ENCODE assay signal across 8 mouse cellular contexts in genomic region chr13:69534654-69535551, GRCm38 (mm10). TPM values are rescaled to one million over a fixed set of nuclear protein-coding genes. Genes with fewer than 3 reads are reported as not detected.
DNase-seq lines count a peak whose midpoint lies in the region; ATAC-seq lines count a peak whose summit lies in the region.

No protein-coding gene starts in this region.

- peaks cover 18% of the 10 kb centered on the region for H3K4me1 ChIP-seq in hindbrain, embryonic 11.5 days (replicated peaks; ENCODE audit: control insufficient read depth, insufficient read depth, low read length)

- WGBS in hindbrain, embryonic 11.5 days, result under 1% methylated on average over 57 of the region's 86 CpGs

- H3K4me2 ChIP-seq in hindbrain, embryonic 11.5 days (replicated peaks; ENCODE audit: low read depth, low read length), result peak overlapping the region; percentile 75

- peak; percentile 57 for ATAC-seq in frontal cortex, adult (ENCODE audit: low TSS enrichment)
- ATAC-seq in hindbrain, embryonic 11.5 days (ENCODE audit: low FRiP score), result peak; percentile 94

- peak overlapping the region; percentile 93 for H3K9ac ChIP-seq in hindbrain, embryonic 11.5 days (ENCODE audit: low read depth, low read length)

- H3K4me3 ChIP-seq in hindbrain, embryonic 11.5 days (ENCODE audit: low read depth, low read length), result peak overlapping the region; percentile 97

- peak overlapping the region; percentile 94 for H3K27ac ChIP-seq in hindbrain, embryonic 11.5 days (ENCODE audit: low read depth, low read length)

- no peaks in the 10 kb centered on the region for H3K9me3 ChIP-seq in hindbrain, embryonic 11.5 days (ENCODE audit: control insufficient read depth, low read length)

- peak; percentile 99 for DNase-seq in MN1 (ENCODE audit: low spot score)
- peak; percentile 98 for DNase-seq in cerebellum, adult 9-10 months
- peak; percentile 99 for DNase-seq in hindbrain, embryonic 11.5 days (ENCODE audit: low spot score)
- peak; percentile 96 to 99 for DNase-seq in layer of hippocampus, postnatal 10 days (ENCODE audit: low spot score in 2 of 2)
- DNase-seq in lung, postnatal 10 days, result peak; percentile 98
- peak; percentile 99 for DNase-seq in ovary, postnatal 36 days (ENCODE audit: low spot score)
- DNase-seq in thymus, postnatal 25 days, result peak; percentile 98

- no peaks in the 10 kb centered on the region for H3K36me3 ChIP-seq in hindbrain, embryonic 11.5 days (ENCODE audit: control insufficient read depth, insufficient read depth, low read length)

- H3K27me3 ChIP-seq in hindbrain, embryonic 11.5 days (ENCODE audit: control insufficient read depth, insufficient read depth, low read length), result no peaks in the 10 kb centered on the region

RNA-seq across cellular contexts. Expression of gene Tent4a, which starts 0.5 kb away (rescaled TPM):
- polyA plus RNA-seq in hindbrain, embryonic 11.5 days (2014; fragmentation: Nextera tagmentation; extraction: Ambion mirVana), result 8.4 and 8.8 TPM in 2 replicates
- total RNA-seq in layer of hippocampus, postnatal 10 days (2021), result 10 to 100 TPM; 40.9 to 41.7 TPM

RNA-seq across cellular contexts. Expression of gene Nsun2, which starts 1.4 kb away (rescaled TPM):
- 114 and 134 TPM in 2 replicates for polyA plus RNA-seq in hindbrain, embryonic 11.5 days (2014; fragmentation: Nextera tagmentation; extraction: Ambion mirVana)
- total RNA-seq in layer of hippocampus, postnatal 10 days (2021), result 10 to 100 TPM; 74.5 to 84.5 TPM

Comparison
In these comparisons a context has a peak if more than half of its experiments do, and no peak if none do; other contexts are left out.
1. Peak in every context shown above with its lines: DNase-seq, ATAC-seq, H3K4me3 ChIP-seq and H3K27ac ChIP-seq.